ENCODE assay signal across 8 mouse cellular contexts in the genomic region with DNA sequence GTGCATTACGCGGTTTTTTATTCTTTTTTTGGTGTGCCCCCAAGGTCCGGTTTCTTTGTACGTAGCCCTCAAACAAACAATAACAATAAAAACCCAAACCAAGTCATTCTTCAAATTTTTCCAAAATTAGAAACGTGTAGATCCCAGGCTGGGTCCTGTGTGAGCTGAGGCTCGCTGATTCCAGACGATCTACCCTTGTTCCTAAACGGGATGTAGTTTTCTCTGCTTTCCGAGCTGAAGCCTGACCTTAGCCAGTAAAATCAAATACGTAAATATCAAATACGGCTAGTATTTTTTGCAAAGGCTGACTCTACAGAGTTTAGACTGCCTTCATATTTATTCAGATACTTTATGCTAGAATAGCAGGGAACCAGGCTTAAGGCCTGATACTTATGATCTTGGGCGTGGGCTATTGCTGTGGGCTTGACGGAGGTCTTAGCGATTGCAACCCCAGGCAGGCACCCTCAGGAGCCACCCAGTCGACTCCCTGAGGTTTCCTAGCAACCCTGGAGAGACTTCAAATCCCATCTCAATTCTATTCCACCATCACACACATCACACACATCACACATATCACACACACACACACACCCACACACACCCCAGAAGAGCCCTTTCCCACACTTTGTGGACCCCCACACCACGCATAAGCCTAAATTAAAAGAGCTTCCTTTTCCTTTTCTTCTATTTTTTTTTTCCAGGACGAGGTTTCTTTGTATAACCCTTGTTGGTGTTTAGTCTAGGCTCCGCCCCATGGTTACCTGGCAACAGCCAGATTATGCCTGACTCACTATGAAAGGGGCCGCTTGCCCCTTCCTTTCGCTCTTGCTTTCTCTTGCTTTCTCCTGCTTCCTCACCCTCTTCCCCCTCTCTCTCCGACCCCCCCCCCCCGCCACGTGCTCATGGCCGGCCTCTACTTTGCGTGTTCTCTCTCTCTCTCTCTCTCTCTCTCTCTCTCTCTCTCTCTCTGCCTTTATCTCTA. TPM values are rescaled to one million over a fixed set of nuclear protein-coding genes. Genes with fewer than 3 reads are reported as not detected.
DNase-seq lines count a peak whose midpoint lies in the region; ATAC-seq and TF ChIP-seq lines count a peak whose summit lies in the region.

No protein-coding gene starts in this region.

- no peaks in the 10 kb centered on the region for H3K9me3 ChIP-seq in intestine, embryonic 14.5 days (ENCODE audit: control insufficient read depth, low read length)
- H3K9me3 ChIP-seq in midbrain, embryonic 11.5 days (ENCODE audit: control insufficient read depth, low read length): no peaks in the 10 kb centered on the region

- ATAC-seq in cerebellum, adult (ENCODE audit: insufficient number of reproducible peaks, low FRiP score, low TSS enrichment): no peak
- peak; percentile 51 for ATAC-seq in intestine, embryonic 14.5 days (replicated peaks; ENCODE audit: low FRiP score, low TSS enrichment, low read depth)
- peak; percentile 81 for ATAC-seq in midbrain, embryonic 11.5 days (ENCODE audit: low FRiP score)

- TF ChIP-seq POLR2A in cortical plate, adult 2 months (IDR thresholded peaks at IDR 0.05; ENCODE audit: extremely low read depth, insufficient read depth, low read length): no peak; the same call in 1 of the 2 replicates
- TF ChIP-seq POLR2A in small intestine, adult 2 months (IDR thresholded peaks at IDR 0.05; ENCODE audit: low read depth, low read length): no peak

- TF ChIP-seq CTCF in cortical plate, adult 2 months (IDR thresholded peaks at IDR 0.05; ENCODE audit: extremely low read depth, insufficient read depth, low read length): no peak
- no peak for TF ChIP-seq CTCF in small intestine, adult 2 months (IDR thresholded peaks at IDR 0.05; ENCODE audit: extremely low read depth, insufficient read length, insufficient replicate concordance, low read depth, low read length)

- H3K4me3 ChIP-seq in cortical plate, adult 2 months (ENCODE audit: insufficient read depth, low read length): peak overlapping the region; percentile 17
- H3K4me3 ChIP-seq in intestine, embryonic 14.5 days (ENCODE audit: low read depth, low read length): peak overlapping the region; percentile 33
- H3K4me3 ChIP-seq in midbrain, embryonic 11.5 days (ENCODE audit: low read depth, low read length): peak overlapping the region; percentile 21
- peak overlapping the region; percentile 48 for H3K4me3 ChIP-seq in small intestine, adult 2 months (ENCODE audit: low read depth, low read length)

- peak overlapping the region; percentile 98 for H3K27ac ChIP-seq in cortical plate, adult 2 months (ENCODE audit: insufficient read depth, low read length)
- peak overlapping the region; percentile 97 for H3K27ac ChIP-seq in intestine, embryonic 14.5 days (ENCODE audit: low read depth)
- peak overlapping the region; percentile 99 for H3K27ac ChIP-seq in midbrain, embryonic 11.5 days (ENCODE audit: low read depth, low read length)
- H3K27ac ChIP-seq in small intestine, adult 2 months (ENCODE audit: insufficient read depth, low read depth, low read length): peak overlapping the region; percentile 99

- WGBS in intestine, embryonic 14.5 days: 8% methylated on average over 21 of the region's 25 CpGs
- WGBS in midbrain, embryonic 11.5 days: 7% methylated on average over 25 of the region's 25 CpGs
- 2% methylated on average over 23 of the region's 25 CpGs for WGBS in small intestine, adult 2 months

- H3K9ac ChIP-seq in intestine, embryonic 14.5 days (ENCODE audit: low read length): peak overlapping the region; percentile 53
- H3K9ac ChIP-seq in midbrain, embryonic 11.5 days (ENCODE audit: low read length): peak overlapping the region; percentile 67

- peaks cover 4% of the 10 kb centered on the region; the same call in 1 of the 2 replicates for H3K4me1 ChIP-seq in cortical plate, adult 2 months (ENCODE audit: control insufficient read depth, insufficient read depth, low read length)
- peaks cover 28% of the 10 kb centered on the region for H3K4me1 ChIP-seq in intestine, embryonic 14.5 days (replicated peaks; ENCODE audit: control insufficient read depth, insufficient read depth, low read length)
- H3K4me1 ChIP-seq in midbrain, embryonic 11.5 days (ENCODE audit: control insufficient read depth, insufficient read depth, low read length): peaks cover 30% of the 10 kb centered on the region
- peaks cover 12% of the 10 kb centered on the region for H3K4me1 ChIP-seq in small intestine, adult 2 months (ENCODE audit: control insufficient read depth, insufficient read depth, insufficient read length, low read length)

- intact Hi-C loops in gastrocnemius, postnatal 14 days (cut with DNase I; ENCODE audit: low total_unique reads): no loop called here
- intact Hi-C loops in left cerebral cortex, postnatal 4 days (cut with DNase I): no loop called here

- peak overlapping the region; percentile 54 for H3K4me2 ChIP-seq in intestine, embryonic 14.5 days (ENCODE audit: low read length)
- H3K4me2 ChIP-seq in midbrain, embryonic 11.5 days: peak overlapping the region; percentile 44

- no peaks in the 10 kb centered on the region for H3K36me3 ChIP-seq in intestine, embryonic 14.5 days (ENCODE audit: control insufficient read depth, insufficient read depth, low read length)
- no peaks in the 10 kb centered on the region for H3K36me3 ChIP-seq in midbrain, embryonic 11.5 days (ENCODE audit: control insufficient read depth, insufficient read depth, low read length)
- H3K36me3 ChIP-seq in small intestine, adult 2 months (ENCODE audit: control insufficient read depth, insufficient read depth, low read length): no peaks in the 10 kb centered on the region; the same call in 1 of the 2 replicates

- DNase-seq in cerebellum, adult 11-12 months: peak; percentile 72
- DNase-seq in gastrocnemius, postnatal 14 days: peak; percentile 77
- peak; percentile 89 for DNase-seq in intestine, embryonic 14.5 days (ENCODE audit: low spot score)
- peak; percentile 74 for DNase-seq in left cerebral cortex, postnatal 4 days
- DNase-seq in midbrain, embryonic 11.5 days (ENCODE audit: low spot score, missing footprints): peak; percentile 99

- H3K27me3 ChIP-seq in intestine, embryonic 14.5 days (replicated peaks; ENCODE audit: control insufficient read depth, insufficient read depth, low read length): no peaks in the 10 kb centered on the region
- H3K27me3 ChIP-seq in midbrain, embryonic 11.5 days (ENCODE audit: control insufficient read depth, insufficient read depth, low read length): no peaks in the 10 kb centered on the region
- H3K27me3 ChIP-seq in small intestine, adult 2 months (ENCODE audit: control insufficient read depth, insufficient read depth, low read length): no peaks in the 10 kb centered on the region

RNA-seq across cellular contexts. Expression of gene Ubc, which starts 3.9 kb away (rescaled TPM):
- 769 and 804 TPM in 2 replicates for polyA plus RNA-seq in cortical plate, adult 2 months (2012; rRNA removed)
- total RNA-seq in gastrocnemius, postnatal 14 days (2021): 1,000 to 10,000 TPM in 1 of 2 experiments, 100 to 1,000 TPM in 1; 660 to 1,001 TPM
- polyA plus RNA-seq in intestine, embryonic 14.5 days (2014; fragmentation: Nextera tagmentation; extraction: Ambion mirVana): 949 and 989 TPM in 2 replicates
- total RNA-seq in left cerebral cortex, postnatal 4 days (2021): 100 to 1,000 TPM; 849 to 918 TPM
- 1,030 and 1,101 TPM in 2 replicates for polyA plus RNA-seq in midbrain, embryonic 11.5 days (2014; fragmentation: Nextera tagmentation; extraction: Ambion mirVana)
- 327 and 848 TPM in 2 replicates for polyA plus RNA-seq in small intestine, adult 2 months (2012; rRNA removed)

RNA-seq across cellular contexts. Expression of gene Gm10382, which starts 4.8 kb away (rescaled TPM):
- polyA plus RNA-seq in cortical plate, adult 2 months (2012; rRNA removed): 0.21 and 0.36 TPM in 2 replicates
- not detected for total RNA-seq in gastrocnemius, postnatal 14 days (2021)
- polyA plus RNA-seq in intestine, embryonic 14.5 days (2014; fragmentation: Nextera tagmentation; extraction: Ambion mirVana): 0.15 and 0.30 TPM in 2 replicates
- under 1 TPM; 0.48 to 0.52 TPM for total RNA-seq in left cerebral cortex, postnatal 4 days (2021)
- polyA plus RNA-seq in midbrain, embryonic 11.5 days (2014; fragmentation: Nextera tagmentation; extraction: Ambion mirVana): 0.12 and 0.29 TPM in 2 replicates
- 0.08 and 0.15 TPM in 2 replicates for polyA plus RNA-seq in small intestine, adult 2 months (2012; rRNA removed)

RNA-seq across cellular contexts. Expression of gene Dhx37, which starts 40.0 kb away (rescaled TPM):
- 16.2 and 16.9 TPM in 2 replicates for polyA plus RNA-seq in cortical plate, adult 2 months (2012; rRNA removed)
- total RNA-seq in gastrocnemius, postnatal 14 days (2021): 1 to 10 TPM; 3.6 to 4.0 TPM
- 9.6 and 11.3 TPM in 2 replicates for polyA plus RNA-seq in intestine, embryonic 14.5 days (2014; fragmentation: Nextera tagmentation; extraction: Ambion mirVana)
- total RNA-seq in left cerebral cortex, postnatal 4 days (2021): 10 to 100 TPM; 20.3 to 20.6 TPM
- polyA plus RNA-seq in midbrain, embryonic 11.5 days (2014; fragmentation: Nextera tagmentation; extraction: Ambion mirVana): 9.2 and 9.9 TPM in 2 replicates
- 10.1 and 13.2 TPM in 2 replicates for polyA plus RNA-seq in small intestine, adult 2 months (2012; rRNA removed)

RNA-seq across cellular contexts. Expression of gene Bri3bp, which starts 47.5 kb away (rescaled TPM):
- polyA plus RNA-seq in cortical plate, adult 2 months (2012; rRNA removed): 34.8 and 36.3 TPM in 2 replicates
- 1 to 10 TPM; 5.3 to 6.4 TPM for total RNA-seq in gastrocnemius, postnatal 14 days (2021)
- 48.4 and 50.9 TPM in 2 replicates for polyA plus RNA-seq in intestine, embryonic 14.5 days (2014; fragmentation: Nextera tagmentation; extraction: Ambion mirVana)
- total RNA-seq in left cerebral cortex, postnatal 4 days (2021): 10 to 100 TPM; 81.1 to 88.2 TPM
- 28.4 and 29.4 TPM in 2 replicates for polyA plus RNA-seq in midbrain, embryonic 11.5 days (2014; fragmentation: Nextera tagmentation; extraction: Ambion mirVana)
- 28.5 and 33.5 TPM in 2 replicates for polyA plus RNA-seq in small intestine, adult 2 months (2012; rRNA removed)

RNA-seq across cellular contexts. Expression of gene Scarb1, which starts 53.0 kb away (rescaled TPM):
- polyA plus RNA-seq in cortical plate, adult 2 months (2012; rRNA removed): 32.6 and 33.8 TPM in 2 replicates
- total RNA-seq in gastrocnemius, postnatal 14 days (2021): 10 to 100 TPM; 55.0 to 80.1 TPM
- polyA plus RNA-seq in intestine, embryonic 14.5 days (2014; fragmentation: Nextera tagmentation; extraction: Ambion mirVana): 47.6 and 50.8 TPM in 2 replicates
- total RNA-seq in left cerebral cortex, postnatal 4 days (2021): 10 to 100 TPM; 56.2 to 56.7 TPM
- polyA plus RNA-seq in midbrain, embryonic 11.5 days (2014; fragmentation: Nextera tagmentation; extraction: Ambion mirVana): 26.0 and 26.5 TPM in 2 replicates
- polyA plus RNA-seq in small intestine, adult 2 months (2012; rRNA removed): 19.4 and 70.2 TPM in 2 replicates
